Mouse (Mus musculus) embryonic facial prominence, embryonic 12.5 days (tissue): Measurements from ENCODE around the gene Rmi2. TPM values are rescaled to one million over a fixed set of nuclear protein-coding genes. Genes with fewer than 3 reads are reported as not detected.

ENCODE experiments used
- ATAC-seq: fragments of 200-750 bp; cut with Nextera tagmentation; 2 replicates; pipeline ENCODE4 v1.8.0; 2017; ENCODE audit not compliant: insufficient number of reproducible peaks, insufficient read depth, low FRiP score, low TSS enrichment
- H3K27ac ChIP-seq: fragments of 300-500 bp; sonication (generic); 2 replicates; pipeline ENCODE4 v1.5.1; 2016; ENCODE audit warnings: mild to moderate bottlenecking
- H3K27me3 ChIP-seq: fragments of 300-500 bp; sonication (generic); 2 replicates; pipeline ENCODE4 v1.6.1; 2016; ENCODE audit warnings: mild to moderate bottlenecking, moderate library complexity
- H3K36me3 ChIP-seq: fragments of 300-500 bp; sonication (generic); 2 replicates; pipeline ENCODE4 v1.6.1; 2016; ENCODE audit warnings: mild to moderate bottlenecking
- H3K4me1 ChIP-seq: fragments of 300-500 bp; sonication (generic); 2 replicates; pipeline ENCODE4 v1.6.1; 2016
- H3K4me2 ChIP-seq: fragments of 300-500 bp; sonication (generic); replicated peaks from 2 replicates; pipeline ENCODE4 v1.6.1; 2016; ENCODE audit warnings: mild to moderate bottlenecking, moderate library complexity
- H3K4me3 ChIP-seq: fragments of 300-500 bp; sonication (generic); 2 replicates; pipeline ENCODE4 v1.5.1; 2016; ENCODE audit warnings: mild to moderate bottlenecking
- H3K9ac ChIP-seq: fragments of 300-500 bp; sonication (generic); 2 replicates; pipeline ENCODE4 v1.6.1; 2016; ENCODE audit warnings: mild to moderate bottlenecking, moderate library complexity
- H3K9me3 ChIP-seq: fragments of 300-500 bp; sonication (generic); 2 replicates; pipeline ENCODE4 v1.6.1; 2016; ENCODE audit warnings: mild to moderate bottlenecking, moderate library complexity
- whole genome bisulfite sequencing: fragments of 180-500 bp; shearing (Covaris S2); methylation state at CpG from one replicate; pipeline ENCODE4 v1.1.7; 2016; 5-methylcytosine and 5-hydroxymethylcytosine counted together
- polyA plus RNA-seq: library from polyadenylated mRNA; unstranded; fragments of >200 nt; fragmentation: Nextera tagmentation; extraction: Ambion mirVana; gene quantifications from 2 replicates; pipeline ENCODE4 v1.2.1, GENCODE M21; 2016

The Rmi2 gene
- polyA plus RNA-seq, 1 experiment from 2014 or later: 4.6 TPM

GRCm38 (mm10) chr16:10900736-10901135 is 65.9 kb downstream of the Rmi2 start:
- 95% methylated on average over 1 of the region's 1 CpGs for WGBS
- Histone ChIP-seq H3K4me2 (no peak overlapping the region), H3K9ac (no peak overlapping the region), H3K9me3 (no peaks in the 10 kb centered on the region), H3K27me3 (no peaks in the 10 kb centered on the region), H3K27ac (no peak overlapping the region), H3K4me1 (peaks cover 18% of the 10 kb centered on the region), H3K36me3 (no peaks in the 10 kb centered on the region), H3K4me3 (no peak overlapping the region)
- ATAC-seq: no peak

GRCm38 (mm10) chr16:10901956-10902355 is 67.1 kb downstream of the Rmi2 start:
- H3K27me3 ChIP-seq: no peaks in the 10 kb centered on the region
- peaks cover 20% of the 10 kb centered on the region for H3K4me1 ChIP-seq
- H3K9me3 ChIP-seq: no peaks in the 10 kb centered on the region
- WGBS: 74% methylated on average over 2 of the region's 2 CpGs
- H3K9ac ChIP-seq: no peak overlapping the region
- no peak for ATAC-seq
- no peak overlapping the region for H3K27ac ChIP-seq
- no peak overlapping the region for H3K4me3 ChIP-seq
- no peaks in the 10 kb centered on the region for H3K36me3 ChIP-seq
- no peak overlapping the region for H3K4me2 ChIP-seq

GRCm38 (mm10) chr16:10902849-10903248 is 68.0 kb downstream of the Rmi2 start:
- no peak overlapping the region for H3K4me3 ChIP-seq
- H3K4me1 ChIP-seq: peaks cover 13% of the 10 kb centered on the region
- H3K36me3 ChIP-seq: no peaks in the 10 kb centered on the region
- no peak overlapping the region for H3K27ac ChIP-seq
- WGBS: 50% methylated on average over 5 of the region's 5 CpGs
- no peak for ATAC-seq
- no peaks in the 10 kb centered on the region for H3K9me3 ChIP-seq
- no peak overlapping the region for H3K9ac ChIP-seq
- no peak overlapping the region for H3K4me2 ChIP-seq
- H3K27me3 ChIP-seq: no peaks in the 10 kb centered on the region

GRCm38 (mm10) chr16:10905661-10906113 is 70.8 kb downstream of the Rmi2 start:
- WGBS: 23% methylated on average over 5 of the region's 5 CpGs
- Histone ChIP-seq H3K4me2 (no peak overlapping the region), H3K4me3 (no peak overlapping the region), H3K27me3 (no peaks in the 10 kb centered on the region), H3K4me1 (peaks cover 10% of the 10 kb centered on the region), H3K27ac (peak overlapping the region; percentile 37; the same call in 1 of the 2 replicates), H3K36me3 (no peaks in the 10 kb centered on the region), H3K9me3 (no peaks in the 10 kb centered on the region), H3K9ac (no peak overlapping the region)
- no peak for ATAC-seq

GRCm38 (mm10) chr16:10910541-10910940 is 75.7 kb downstream of the Rmi2 start:
- ATAC-seq: no peak
- Histone ChIP-seq H3K4me3 (no peak overlapping the region), H3K27ac (no peak overlapping the region), H3K9ac (no peak overlapping the region), H3K27me3 (no peaks in the 10 kb centered on the region), H3K4me2 (no peak overlapping the region), H3K9me3 (no peaks in the 10 kb centered on the region), H3K36me3 (no peaks in the 10 kb centered on the region), H3K4me1 (peaks cover 4% of the 10 kb centered on the region)
- WGBS: 73% methylated on average over 7 of the region's 7 CpGs

GRCm38 (mm10) chr16:10911061-10911460 is 76.2 kb downstream of the Rmi2 start:
- H3K9ac ChIP-seq: no peak overlapping the region
- no peak overlapping the region for H3K4me3 ChIP-seq
- no peaks in the 10 kb centered on the region for H3K36me3 ChIP-seq
- H3K4me2 ChIP-seq: no peak overlapping the region
- no peaks in the 10 kb centered on the region for H3K9me3 ChIP-seq
- H3K4me1 ChIP-seq: no peaks in the 10 kb centered on the region
- H3K27ac ChIP-seq: no peak overlapping the region
- no peak for ATAC-seq
- no peaks in the 10 kb centered on the region for H3K27me3 ChIP-seq
- WGBS: 84% methylated on average over 2 of the region's 2 CpGs

GRCm38 (mm10) chr16:10915066-10915465 is 80.2 kb downstream of the Rmi2 start:
- no peak overlapping the region for H3K4me3 ChIP-seq
- no peak for ATAC-seq
- WGBS: 89% methylated on average over 4 of the region's 4 CpGs
- no peak overlapping the region for H3K4me2 ChIP-seq
- no peaks in the 10 kb centered on the region for H3K27me3 ChIP-seq
- no peaks in the 10 kb centered on the region for H3K36me3 ChIP-seq
- 0 out of 2 replicates have a peak, but pooled peaks cover 3% of the 10 kb centered on the region for H3K4me1 ChIP-seq
- no peak overlapping the region for H3K9ac ChIP-seq
- H3K27ac ChIP-seq: no peak overlapping the region
- H3K9me3 ChIP-seq: no peaks in the 10 kb centered on the region

- no peak overlapping the region for H3K4me2 ChIP-seq
- no peak overlapping the region for H3K9ac ChIP-seq
- no peaks in the 10 kb centered on the region for H3K9me3 ChIP-seq
- WGBS: 45% methylated on average over 3 of the region's 3 CpGs
- H3K4me3 ChIP-seq: no peak overlapping the region
- peaks cover 3% of the 10 kb centered on the region; the same call in 1 of the 2 replicates for H3K4me1 ChIP-seq
- no peaks in the 10 kb centered on the region for H3K27me3 ChIP-seq
- ATAC-seq: no peak; the same call in 1 of the 2 replicates
- peak overlapping the region; percentile 46; the same call in 1 of the 2 replicates for H3K27ac ChIP-seq
- no peaks in the 10 kb centered on the region for H3K36me3 ChIP-seq
Measured at GRCm38 (mm10) chr16:10916271-10916670, 81.4 kb downstream of the Rmi2 start.

GRCm38 (mm10) chr16:10919856-10920255 is 85.0 kb downstream of the Rmi2 start:
- ATAC-seq: no peak
- Histone ChIP-seq H3K27ac (no peak overlapping the region), H3K9me3 (no peaks in the 10 kb centered on the region), H3K4me3 (no peak overlapping the region), H3K9ac (no peak overlapping the region), H3K4me2 (no peak overlapping the region), H3K27me3 (no peaks in the 10 kb centered on the region), H3K36me3 (no peaks in the 10 kb centered on the region), H3K4me1 (peaks cover 3% of the 10 kb centered on the region; the same call in 1 of the 2 replicates)

- H3K9ac ChIP-seq: no peak overlapping the region
- no peak overlapping the region for H3K27ac ChIP-seq
- peaks cover 4% of the 10 kb centered on the region; the same call in 1 of the 2 replicates for H3K4me1 ChIP-seq
- WGBS: 75% methylated on average over 5 of the region's 5 CpGs
- H3K4me3 ChIP-seq: no peak overlapping the region
- H3K9me3 ChIP-seq: no peaks in the 10 kb centered on the region
- ATAC-seq: no peak
- no peak overlapping the region for H3K4me2 ChIP-seq
- no peaks in the 10 kb centered on the region for H3K36me3 ChIP-seq
- H3K27me3 ChIP-seq: no peaks in the 10 kb centered on the region
Measured at GRCm38 (mm10) chr16:10923561-10923960, 88.7 kb downstream of the Rmi2 start.

- Histone ChIP-seq H3K27me3 (no peaks in the 10 kb centered on the region), H3K4me2 (no peak overlapping the region), H3K4me1 (0 out of 2 replicates have a peak, but pooled peaks cover 4% of the 10 kb centered on the region), H3K36me3 (no peaks in the 10 kb centered on the region), H3K9me3 (0 out of 2 replicates have a peak, but pooled peaks cover 4% of the 10 kb centered on the region), H3K9ac (no peak overlapping the region), H3K27ac (no peak overlapping the region), H3K4me3 (no peak overlapping the region)
- WGBS: 36% methylated on average over 7 of the region's 7 CpGs
- no peak for ATAC-seq
Measured at GRCm38 (mm10) chr16:10925591-10926180, 90.8 kb downstream of the Rmi2 start.

- H3K27ac ChIP-seq: no peak overlapping the region
- no peaks in the 10 kb centered on the region for H3K27me3 ChIP-seq
- H3K36me3 ChIP-seq: no peaks in the 10 kb centered on the region
- no peak overlapping the region for H3K4me3 ChIP-seq
- no peak overlapping the region for H3K4me2 ChIP-seq
- 89% methylated on average over 1 of the region's 1 CpGs for WGBS
- ATAC-seq: no peak
- no peak overlapping the region for H3K9ac ChIP-seq
- 0 out of 2 replicates have a peak, but pooled peaks cover 4% of the 10 kb centered on the region for H3K4me1 ChIP-seq
- H3K9me3 ChIP-seq: 0 out of 2 replicates have a peak, but pooled peaks cover 4% of the 10 kb centered on the region
Measured at GRCm38 (mm10) chr16:10927026-10927425, 92.2 kb downstream of the Rmi2 start.
